Comparison of ENCODE assay signal across 23 mouse cellular contexts in genomic region chr16:24806093-24806492, GRCm38 (mm10).
"Had no signal": no experiment of that assay in that cellular context is flagged by ENCODE, and none has a peak within 500 bp of the region (broad histone marks: within the 10 kb centered on the region; RNA-seq: fewer than 3 reads in every experiment).

No protein-coding gene starts in this region.

- DNase-seq: gastrocnemius, postnatal 14 days; gastrocnemius, postnatal 36 days; heart, adult 2 months; heart, postnatal 14 days; heart, postnatal 36 days; kidney, adult 11 months; kidney, adult 2 months; kidney, adult 9 months; kidney, postnatal 14 days; kidney, postnatal 36 days; layer of hippocampus, adult 9-11 months; layer of hippocampus, postnatal 36 days; left cerebral cortex, postnatal 4 days had no signal

- H3K4me1 ChIP-seq: hindbrain, embryonic 13.5 days; hindbrain, embryonic 15.5 days; kidney, embryonic 15.5 days; limb, embryonic 13.5 days had no signal

- ATAC-seq: hindbrain, postnatal 0 days; intestine, embryonic 16.5 days had no signal

- H3K36me3 ChIP-seq: heart, embryonic 13.5 days; heart, embryonic 15.5 days; hindbrain, embryonic 13.5 days; hindbrain, embryonic 15.5 days; kidney, embryonic 15.5 days; limb, embryonic 13.5 days had no signal

- H3K4me2 ChIP-seq: heart, embryonic 11.5 days; heart, embryonic 13.5 days; heart, embryonic 15.5 days; hindbrain, embryonic 13.5 days; hindbrain, embryonic 15.5 days; kidney, embryonic 15.5 days; limb, embryonic 13.5 days had no signal

- H3K27me3 ChIP-seq: heart, embryonic 13.5 days; heart, embryonic 15.5 days; hindbrain, embryonic 13.5 days; hindbrain, embryonic 15.5 days; kidney, embryonic 15.5 days; limb, embryonic 13.5 days had no signal

- H3K9me3 ChIP-seq: heart, embryonic 13.5 days; heart, embryonic 15.5 days; hindbrain, embryonic 13.5 days; hindbrain, embryonic 15.5 days; kidney, embryonic 15.5 days; limb, embryonic 13.5 days had no signal

- H3K4me3 ChIP-seq: heart, adult 2 months; heart, embryonic 13.5 days; heart, embryonic 15.5 days; hindbrain, embryonic 13.5 days; hindbrain, embryonic 15.5 days; kidney, embryonic 15.5 days; limb, embryonic 13.5 days had no signal

- H3K27ac ChIP-seq: heart, adult 2 months; heart, embryonic 13.5 days; heart, embryonic 15.5 days; hindbrain, embryonic 13.5 days; hindbrain, embryonic 15.5 days; hindbrain, postnatal 0 days; kidney, embryonic 15.5 days; kidney, postnatal 0 days; limb, embryonic 13.5 days had no signal

- H3K9ac ChIP-seq: heart, embryonic 13.5 days; heart, embryonic 15.5 days; hindbrain, embryonic 13.5 days; hindbrain, embryonic 15.5 days; kidney, embryonic 15.5 days; limb, embryonic 13.5 days had no signal
